Mouse (Mus musculus): ENCODE data around the gene Srp72. TPM values are rescaled to one million over a fixed set of nuclear protein-coding genes. Genes with fewer than 3 reads are reported as not detected.

Gene Srp72
- polyA plus RNA-seq, 1 experiment, result 3.4 TPM

DNA sequence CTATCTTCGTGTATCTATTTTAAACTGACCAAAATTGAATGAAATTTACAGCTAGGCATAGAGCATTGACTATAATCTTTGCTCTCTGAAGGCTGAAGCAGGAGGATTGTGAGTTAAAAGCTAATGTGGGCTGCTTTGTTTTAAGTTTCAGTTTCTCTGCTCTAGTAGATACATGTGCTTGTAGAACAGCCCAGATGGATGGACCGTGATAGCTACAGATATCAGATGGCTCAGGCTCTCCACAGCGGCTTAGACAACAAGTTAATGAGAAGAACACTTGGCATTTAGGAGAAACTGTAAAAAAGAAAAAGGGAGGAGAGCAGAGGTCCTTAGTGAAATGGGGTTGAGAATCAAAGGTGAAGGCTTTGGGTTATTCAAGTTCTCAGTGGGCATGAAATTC, 16.3 kb downstream of the Srp72 start:
- Histone ChIP-seq H3K4me3 (replicated peaks) (no peak overlapping the region), H3K9me3 (ENCODE audit: control insufficient read depth, low read length) (no peaks in the 10 kb centered on the region; the same call in 1 of the 2 replicates), H3K27me3 (ENCODE audit: control insufficient read depth) (no peaks in the 10 kb centered on the region), H3K36me3 (ENCODE audit: control insufficient read depth) (peaks cover 87% of the 10 kb centered on the region), H3K4me1 (ENCODE audit: control insufficient read depth) (peaks cover 52% of the 10 kb centered on the region)
- TF ChIP-seq TAL1 (IDR thresholded peaks at IDR 0.05; ENCODE audit: low read length) (no peak), GATA1 (IDR thresholded peaks at IDR 0.05; ENCODE audit: low read length) (peak; percentile 42; the same call in 1 of the 2 replicates)

DNA sequence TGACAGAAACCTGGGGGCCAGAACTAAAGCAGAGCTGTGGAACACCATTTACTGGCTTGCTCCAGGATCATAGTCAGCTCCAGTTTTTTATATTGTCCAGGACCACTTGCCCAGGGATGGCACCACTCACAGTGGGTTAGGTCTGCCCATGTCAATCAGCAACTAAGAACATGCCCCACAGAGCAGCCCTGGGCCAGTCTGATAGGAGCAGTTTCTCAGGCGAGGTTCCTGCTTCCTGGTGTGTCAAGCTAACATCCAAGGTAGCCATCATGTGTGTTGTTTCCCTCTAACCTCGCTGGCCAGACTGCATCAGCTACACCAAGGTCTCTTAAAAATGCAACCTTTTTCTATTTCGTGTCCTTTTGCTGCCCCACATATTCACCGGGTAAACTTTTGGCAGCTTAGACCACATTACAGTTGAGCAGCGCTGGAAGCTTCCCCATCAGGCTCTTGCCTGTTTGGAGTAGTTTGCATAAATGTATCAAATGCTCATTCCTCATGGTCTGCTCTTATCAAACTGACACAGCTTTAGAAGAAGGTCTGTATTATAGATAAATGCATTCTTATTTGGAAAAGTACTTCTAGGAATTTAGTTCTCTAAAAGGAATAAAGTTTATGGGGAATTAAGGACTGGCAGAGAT, 18.8 kb downstream of the Srp72 start:
- no peaks in the 10 kb centered on the region; the same call in 1 of the 2 replicates for H3K9me3 ChIP-seq (ENCODE audit: control insufficient read depth, low read length)
- no peaks in the 10 kb centered on the region for H3K27me3 ChIP-seq (ENCODE audit: control insufficient read depth)
- peaks cover 55% of the 10 kb centered on the region for H3K4me1 ChIP-seq (ENCODE audit: control insufficient read depth)
- H3K4me3 ChIP-seq (replicated peaks), result no peak overlapping the region
- TF ChIP-seq TAL1 (IDR thresholded peaks at IDR 0.05; ENCODE audit: low read length) (no peak), GATA1 (IDR thresholded peaks at IDR 0.05; ENCODE audit: low read length) (no peak)
- H3K36me3 ChIP-seq (ENCODE audit: control insufficient read depth), result peaks cover 88% of the 10 kb centered on the region

DNA sequence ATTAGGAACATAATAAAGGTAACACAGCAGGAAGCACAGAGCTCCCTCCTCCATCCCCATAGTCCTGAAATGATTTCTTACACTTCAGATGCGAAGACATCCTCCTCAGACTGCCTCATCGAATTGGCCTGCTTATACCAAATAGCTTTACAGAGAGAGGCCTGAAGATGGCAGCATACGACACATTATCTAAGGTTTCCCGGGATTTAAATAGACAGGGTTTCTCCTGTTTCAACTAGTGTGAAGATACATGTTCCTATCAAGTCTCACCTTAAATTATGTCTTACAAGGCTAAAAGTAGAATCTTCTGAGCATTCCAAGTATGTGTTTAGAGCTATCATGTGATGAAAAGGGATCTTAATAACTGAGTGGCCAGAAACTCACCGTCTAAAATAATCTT, 23.9 kb downstream of the Srp72 start:
- H3K4me3 ChIP-seq (replicated peaks), result no peak overlapping the region
- peaks cover 22% of the 10 kb centered on the region for H3K4me1 ChIP-seq (ENCODE audit: control insufficient read depth)
- TF ChIP-seq TAL1 (IDR thresholded peaks at IDR 0.05; ENCODE audit: low read length), result no peak
- H3K36me3 ChIP-seq (ENCODE audit: control insufficient read depth), result peaks cover 77% of the 10 kb centered on the region
- H3K27me3 ChIP-seq (ENCODE audit: control insufficient read depth), result peaks cover 11% of the 10 kb centered on the region
- H3K9me3 ChIP-seq (ENCODE audit: control insufficient read depth, low read length), result peaks cover 11% of the 10 kb centered on the region

DNA sequence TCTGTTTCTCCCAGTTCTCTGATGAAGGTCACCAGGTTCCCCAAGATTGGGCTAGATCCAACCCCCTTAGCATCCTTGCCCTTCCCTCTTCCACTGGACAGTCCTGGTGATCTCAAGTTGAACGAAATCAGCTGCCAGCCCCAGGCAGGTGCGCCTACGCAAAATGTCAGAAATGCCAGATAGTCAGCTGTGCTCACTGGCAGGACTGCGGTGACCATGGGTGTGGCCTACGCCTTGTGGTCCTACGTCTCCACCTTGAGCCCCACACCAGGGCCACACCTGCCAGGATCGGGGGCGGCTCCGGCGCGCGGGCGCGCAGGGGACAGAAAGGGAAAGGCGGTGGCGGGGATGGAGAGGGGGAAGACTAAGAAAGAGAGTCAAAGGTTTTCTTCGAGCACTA, 26.7 kb downstream of the Srp72 start:
- peaks cover 11% of the 10 kb centered on the region for H3K27me3 ChIP-seq (ENCODE audit: control insufficient read depth)
- TF ChIP-seq TAL1 (IDR thresholded peaks at IDR 0.05; ENCODE audit: low read length) (no peak), GATA1 (IDR thresholded peaks at IDR 0.05; ENCODE audit: low read length) (no peak)
- peaks cover 3% of the 10 kb centered on the region for H3K4me1 ChIP-seq (ENCODE audit: control insufficient read depth)
- H3K4me3 ChIP-seq (replicated peaks), result no peak overlapping the region
- peaks cover 56% of the 10 kb centered on the region for H3K36me3 ChIP-seq (ENCODE audit: control insufficient read depth)
- H3K9me3 ChIP-seq (ENCODE audit: control insufficient read depth, low read length), result peaks cover 15% of the 10 kb centered on the region

GRCm38 (mm10) chr5:77004051-77004821, 29.8 kb downstream of the Srp72 start, which contains the start of gene Arl9:
Gene Arl9 (plus strand): TSS chr5:77004055.
- Histone ChIP-seq H3K9me3 (ENCODE audit: control insufficient read depth, low read length) (peaks cover 15% of the 10 kb centered on the region), H3K36me3 (ENCODE audit: control insufficient read depth) (peaks cover 27% of the 10 kb centered on the region), H3K4me1 (ENCODE audit: control insufficient read depth) (peaks cover 5% of the 10 kb centered on the region), H3K4me3 (replicated peaks) (no peak within 1 kb of the TSS), H3K27me3 (ENCODE audit: control insufficient read depth) (peaks cover 11% of the 10 kb centered on the region)
- TF ChIP-seq GATA1 (IDR thresholded peaks at IDR 0.05; ENCODE audit: low read length) (no peak), TAL1 (IDR thresholded peaks at IDR 0.05; ENCODE audit: low read length) (no peak)

DNA sequence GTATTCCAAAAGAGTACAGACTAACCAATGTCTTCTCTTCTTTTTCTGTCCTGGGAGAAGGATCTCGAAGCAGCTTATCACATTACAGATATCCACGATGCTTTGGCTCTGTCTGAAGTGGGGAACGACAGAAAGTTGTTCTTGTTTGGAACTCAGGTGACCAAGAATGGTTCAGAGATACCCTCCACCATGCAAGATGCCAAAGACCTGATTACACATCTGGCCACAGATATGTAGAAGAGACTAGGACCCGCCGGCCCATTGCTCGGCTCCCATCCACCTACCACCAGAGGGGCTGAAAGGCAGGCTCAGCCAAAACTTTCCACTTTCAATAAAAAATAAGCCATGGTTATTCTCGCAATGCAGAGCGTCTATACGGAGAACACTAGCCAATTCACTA, 35.9 kb downstream of the Srp72 start:
- TF ChIP-seq GATA1 (IDR thresholded peaks at IDR 0.05; ENCODE audit: low read length) (no peak), TAL1 (IDR thresholded peaks at IDR 0.05; ENCODE audit: low read length) (no peak)
- Histone ChIP-seq H3K4me3 (replicated peaks) (no peak overlapping the region), H3K27me3 (ENCODE audit: control insufficient read depth) (no peaks in the 10 kb centered on the region), H3K36me3 (ENCODE audit: control insufficient read depth) (no peaks in the 10 kb centered on the region), H3K4me1 (ENCODE audit: control insufficient read depth) (peaks cover 39% of the 10 kb centered on the region), H3K9me3 (ENCODE audit: control insufficient read depth, low read length) (no peaks in the 10 kb centered on the region)

DNA sequence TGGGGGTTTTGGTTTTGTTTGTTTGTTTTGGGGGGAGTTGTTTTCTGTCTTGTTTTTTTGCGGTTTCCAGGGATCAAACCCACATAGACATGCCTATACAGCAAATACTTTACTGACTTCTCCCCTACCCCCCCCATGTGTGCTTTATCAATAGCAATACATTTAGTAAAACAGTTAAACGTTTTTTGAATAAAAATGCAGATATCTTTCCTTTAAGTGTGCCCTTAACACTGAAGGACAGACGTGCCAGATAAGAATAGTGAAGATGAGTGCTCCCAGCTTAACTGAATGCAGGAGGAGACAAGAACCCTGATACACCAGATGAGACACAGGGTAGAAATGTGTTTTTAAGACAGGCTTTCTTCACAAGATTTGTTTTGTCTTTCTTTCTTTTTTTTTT, 36.6 kb downstream of the Srp72 start:
- TF ChIP-seq GATA1 (IDR thresholded peaks at IDR 0.05; ENCODE audit: low read length), result no peak
- no peak for TF ChIP-seq TAL1 (IDR thresholded peaks at IDR 0.05; ENCODE audit: low read length)
- Histone ChIP-seq H3K4me1 (ENCODE audit: control insufficient read depth) (peaks cover 46% of the 10 kb centered on the region), H3K4me3 (replicated peaks) (no peak overlapping the region), H3K36me3 (ENCODE audit: control insufficient read depth) (no peaks in the 10 kb centered on the region), H3K27me3 (ENCODE audit: control insufficient read depth) (peaks cover under 1% of the 10 kb centered on the region), H3K9me3 (ENCODE audit: control insufficient read depth, low read length) (no peaks in the 10 kb centered on the region; the same call in 1 of the 2 replicates)

GRCm38 (mm10) chr5:77013171-77013570, 38.7 kb downstream of the Srp72 start:
- no peaks in the 10 kb centered on the region for H3K36me3 ChIP-seq (ENCODE audit: control insufficient read depth)
- H3K9me3 ChIP-seq (ENCODE audit: control insufficient read depth, low read length), result no peaks in the 10 kb centered on the region; the same call in 1 of the 2 replicates
- TF ChIP-seq GATA1 (IDR thresholded peaks at IDR 0.05; ENCODE audit: low read length), result no peak
- no peak for TF ChIP-seq TAL1 (IDR thresholded peaks at IDR 0.05; ENCODE audit: low read length)
- peaks cover 49% of the 10 kb centered on the region for H3K4me1 ChIP-seq (ENCODE audit: control insufficient read depth)
- peaks cover 4% of the 10 kb centered on the region for H3K27me3 ChIP-seq (ENCODE audit: control insufficient read depth)
- no peak overlapping the region for H3K4me3 ChIP-seq (replicated peaks)

Measured in erythroblast, embryonic 14.5 days (primary cell).